Mouse (Mus musculus): ENCODE results near the gene Flna.
A peak's percentile ranks its signal among the peaks of the same experiment; 100 is the strongest.

DNA sequence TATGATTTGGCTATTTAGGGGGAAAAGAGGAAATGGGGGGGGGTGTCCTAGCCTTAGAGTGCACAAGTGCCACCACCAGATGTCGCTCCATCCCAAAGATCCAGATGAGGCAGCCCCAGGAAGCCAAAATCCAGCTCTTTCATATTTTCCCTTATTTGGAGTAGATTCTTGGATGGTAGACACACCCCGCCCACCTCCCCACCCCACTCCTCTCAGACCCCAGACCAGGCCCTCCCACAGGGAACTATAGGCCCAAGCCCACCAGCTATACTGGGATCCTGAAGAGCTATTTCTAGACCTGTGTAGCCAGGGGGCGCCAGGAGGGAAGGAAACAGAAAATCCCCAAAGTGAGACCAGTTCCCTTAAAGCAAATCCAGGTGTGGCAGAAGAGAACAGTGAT, 969 bp downstream of the Flna start:
- peak; percentile 59 for TF ChIP-seq CTCF (conservative IDR thresholded peaks at IDR 0.05; ENCODE audit: insufficient read depth, insufficient read length, low read depth, low read length)
- no peak for TF ChIP-seq POLR2A (IDR thresholded peaks at IDR 0.05; ENCODE audit: low read depth, low read length)
